Mouse (Mus musculus) neural tube, embryonic 15.5 days (tissue): ENCODE measurements around the gene Tdrd6. TPM values are rescaled to one million over a fixed set of nuclear protein-coding genes. Genes with fewer than 3 reads are reported as not detected.

ENCODE experiments used
- ATAC-seq: fragments of 200-750 bp; cut with Nextera tagmentation; 2 replicates; pipeline ENCODE4 v1.8.0; 2017; ENCODE audit warnings: mild to moderate bottlenecking, moderate TSS enrichment, moderate library complexity; ENCODE audit not compliant: low FRiP score
- H3K27ac ChIP-seq: fragments of 300-500 bp; sonication (generic); replicated peaks from 2 replicates; pipeline ENCODE4 v1.5.1; 2015; ENCODE audit warnings: mild to moderate bottlenecking, inconsistent platforms
- H3K27me3 ChIP-seq: fragments of 300-500 bp; sonication (generic); replicated peaks from 2 replicates; pipeline ENCODE4 v1.6.1; 2015; ENCODE audit warnings: inconsistent platforms
- H3K36me3 ChIP-seq: fragments of 300-500 bp; sonication (generic); 2 replicates; pipeline ENCODE4 v1.6.1; 2015; ENCODE audit warnings: inconsistent platforms
- H3K4me1 ChIP-seq: fragments of 300-500 bp; sonication (generic); 2 replicates; pipeline ENCODE4 v1.6.1; 2015; ENCODE audit warnings: inconsistent platforms
- H3K4me2 ChIP-seq: fragments of 300-500 bp; sonication (generic); 2 replicates; pipeline ENCODE4 v1.6.1; 2015; ENCODE audit warnings: inconsistent platforms, mild to moderate bottlenecking, moderate library complexity
- H3K4me3 ChIP-seq: fragments of 300-500 bp; sonication (generic); replicated peaks from 2 replicates; pipeline ENCODE4 v1.5.1; 2015; ENCODE audit warnings: mild to moderate bottlenecking, inconsistent platforms
- H3K9ac ChIP-seq: fragments of 300-500 bp; sonication (generic); replicated peaks from 2 replicates; pipeline ENCODE4 v1.6.1; 2015; ENCODE audit warnings: mild to moderate bottlenecking, inconsistent platforms
- H3K9me3 ChIP-seq: fragments of 300-500 bp; sonication (generic); replicated peaks from 2 replicates; pipeline ENCODE4 v1.6.1; 2016; ENCODE audit warnings: inconsistent platforms
- WGBS: fragments of 180-500 bp; shearing (Covaris S2); methylation state at CpG from one replicate; pipeline ENCODE4 v1.1.7; 2015; ENCODE audit warnings: mixed read lengths; 5-methylcytosine and 5-hydroxymethylcytosine counted together
- polyA plus RNA-seq: library from polyadenylated mRNA; unstranded; fragments of >200 nt; fragmentation: Nextera tagmentation; extraction: Ambion mirVana; gene quantifications from 2 replicates; pipeline ENCODE4 v1.2.1, GENCODE M21; 2015

Tdrd6 gene
- polyA plus RNA-seq, 1 experiment from 2014 or later: 0.81 TPM

DNA sequence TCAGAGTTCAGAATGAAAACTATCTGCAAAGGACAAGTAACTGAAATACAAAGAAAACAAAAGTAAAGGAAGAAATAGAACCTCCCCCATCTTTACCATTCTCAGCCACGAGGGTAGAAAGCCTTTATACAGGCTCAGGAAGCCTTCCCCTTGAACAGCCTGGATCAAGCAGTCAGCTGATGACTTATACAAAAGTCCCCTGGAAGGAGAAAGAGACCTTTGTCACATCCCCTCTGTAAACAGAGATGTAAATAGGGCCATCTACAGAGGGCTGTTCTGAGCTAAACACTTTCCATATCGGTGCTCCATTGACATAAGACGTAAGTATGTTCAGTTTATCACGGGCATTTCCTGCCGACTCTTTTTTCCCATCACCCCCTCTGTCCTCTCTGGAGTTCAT lies 16.8 kb upstream of the Tdrd6 start:
- 47% methylated on average over 5 of the region's 5 CpGs for WGBS
- H3K4me1 ChIP-seq: no peaks in the 10 kb centered on the region
- H3K36me3 ChIP-seq: peaks cover 77% of the 10 kb centered on the region
- H3K9ac ChIP-seq: no peak overlapping the region
- no peaks in the 10 kb centered on the region for H3K27me3 ChIP-seq
- H3K4me2 ChIP-seq: no peak overlapping the region
- no peak for ATAC-seq
- no peak overlapping the region for H3K4me3 ChIP-seq
- no peaks in the 10 kb centered on the region for H3K9me3 ChIP-seq
- H3K27ac ChIP-seq: no peak overlapping the region

DNA sequence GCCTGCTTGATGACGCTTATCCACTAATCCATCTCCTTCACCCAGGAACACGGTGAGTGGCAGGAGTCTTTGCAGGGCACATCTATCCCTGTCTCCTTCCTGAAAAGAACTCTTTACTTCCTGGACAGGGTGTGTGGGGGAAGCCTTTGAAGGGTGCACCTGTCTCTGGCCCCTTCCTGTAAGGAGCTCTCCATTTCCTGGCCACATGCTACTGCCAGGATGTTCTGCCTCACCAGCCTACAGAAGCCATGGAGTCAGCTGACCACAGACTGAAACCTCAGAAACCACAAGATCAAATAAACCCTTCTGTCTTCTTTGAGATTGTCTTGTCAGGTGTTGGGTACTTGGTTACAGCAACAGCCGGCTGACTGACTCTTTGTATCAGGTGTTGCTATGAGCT lies 15.0 kb upstream of the Tdrd6 start:
- ATAC-seq: no peak
- no peak overlapping the region for H3K9ac ChIP-seq
- WGBS: 95% methylated on average over 3 of the region's 3 CpGs
- H3K27ac ChIP-seq: no peak overlapping the region
- no peaks in the 10 kb centered on the region for H3K4me1 ChIP-seq
- peaks cover 67% of the 10 kb centered on the region for H3K36me3 ChIP-seq
- H3K9me3 ChIP-seq: no peaks in the 10 kb centered on the region
- H3K4me3 ChIP-seq: no peak overlapping the region
- no peak overlapping the region for H3K4me2 ChIP-seq
- no peaks in the 10 kb centered on the region for H3K27me3 ChIP-seq

DNA sequence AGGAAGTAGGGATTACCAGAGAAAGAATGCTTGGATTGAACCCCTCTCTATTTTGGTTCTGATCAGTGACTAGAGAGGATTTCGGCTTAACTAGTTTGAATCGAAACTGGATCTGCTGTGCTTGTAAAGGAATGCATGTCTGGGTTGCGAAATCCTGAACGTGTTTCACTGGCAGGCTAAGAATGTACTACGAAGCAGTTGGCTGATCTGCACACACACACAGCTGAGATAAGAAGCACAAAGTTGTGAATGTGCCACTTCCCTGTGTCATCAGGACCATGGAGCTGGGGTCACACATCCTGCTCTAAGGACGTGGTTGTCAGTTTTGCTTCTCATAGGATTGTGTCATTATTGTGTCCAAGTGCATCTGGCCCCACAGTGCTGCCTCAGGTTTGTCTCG lies 14.3 kb upstream of the Tdrd6 start:
- no peak overlapping the region for H3K4me3 ChIP-seq
- no peak overlapping the region for H3K4me2 ChIP-seq
- no peaks in the 10 kb centered on the region for H3K27me3 ChIP-seq
- H3K36me3 ChIP-seq: peaks cover 61% of the 10 kb centered on the region
- no peaks in the 10 kb centered on the region for H3K4me1 ChIP-seq
- no peaks in the 10 kb centered on the region for H3K9me3 ChIP-seq
- H3K9ac ChIP-seq: no peak overlapping the region
- no peak for ATAC-seq
- WGBS: 90% methylated on average over 7 of the region's 7 CpGs
- no peak overlapping the region for H3K27ac ChIP-seq

GRCm38 (mm10) chr17:43643191-43643590 lies 13.1 kb upstream of the Tdrd6 start:
- Histone ChIP-seq H3K4me3 (no peak overlapping the region), H3K36me3 (peaks cover 58% of the 10 kb centered on the region), H3K4me2 (no peak overlapping the region), H3K27ac (no peak overlapping the region), H3K9ac (no peak overlapping the region), H3K9me3 (no peaks in the 10 kb centered on the region), H3K27me3 (no peaks in the 10 kb centered on the region), H3K4me1 (no peaks in the 10 kb centered on the region)
- WGBS: 76% methylated on average over 7 of the region's 7 CpGs
- ATAC-seq: no peak

DNA sequence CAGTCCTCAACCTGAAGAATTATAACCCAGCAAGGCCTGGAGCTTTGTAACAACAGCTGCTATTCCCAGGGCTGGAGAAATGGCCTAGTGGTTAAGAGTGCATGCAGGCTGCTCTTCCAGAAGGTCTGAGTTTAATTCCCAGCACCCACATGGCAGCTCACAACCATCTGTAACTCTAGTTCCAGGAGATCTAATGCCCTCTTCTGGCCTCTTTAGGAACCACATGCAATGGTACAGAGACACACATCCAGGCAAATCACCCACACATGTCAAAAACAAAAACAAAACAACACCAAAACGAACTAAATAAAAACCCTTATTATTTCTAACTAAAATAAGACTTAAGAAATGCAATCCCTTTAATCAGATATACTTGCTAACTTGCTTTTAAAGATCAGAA lies 10.7 kb upstream of the Tdrd6 start:
- WGBS: 93% methylated on average over 1 of the region's 1 CpGs
- Histone ChIP-seq H3K4me3 (no peak overlapping the region), H3K9ac (no peak overlapping the region), H3K4me2 (no peak overlapping the region), H3K27me3 (no peaks in the 10 kb centered on the region), H3K36me3 (peaks cover 41% of the 10 kb centered on the region), H3K9me3 (0 out of 2 replicates have a peak, but pooled peaks cover 5% of the 10 kb centered on the region), H3K4me1 (no peaks in the 10 kb centered on the region), H3K27ac (no peak overlapping the region)
- no peak for ATAC-seq

DNA sequence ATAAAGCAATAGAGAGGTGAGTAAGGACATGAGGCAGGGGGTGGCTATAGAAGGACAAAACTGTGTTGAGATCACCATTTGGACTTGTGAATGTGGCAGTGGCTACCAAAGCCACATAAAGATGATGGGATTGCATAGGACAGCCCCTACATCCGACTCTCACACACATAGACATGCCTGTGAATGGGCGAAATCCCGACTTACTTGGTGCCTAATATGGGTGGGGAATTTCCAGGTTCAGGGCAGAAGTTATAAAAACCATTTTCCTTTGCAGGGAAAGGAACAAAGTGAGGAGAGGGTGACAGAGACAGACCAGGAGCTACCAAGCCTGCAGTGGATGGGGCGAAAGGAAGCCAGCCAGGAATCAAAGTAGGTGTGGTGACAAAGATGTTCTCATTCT lies 7.0 kb upstream of the Tdrd6 start:
- Histone ChIP-seq H3K9me3 (0 out of 2 replicates have a peak, but pooled peaks cover 5% of the 10 kb centered on the region), H3K4me3 (no peak overlapping the region), H3K36me3 (peaks cover 9% of the 10 kb centered on the region; the same call in 1 of the 2 replicates), H3K9ac (no peak overlapping the region), H3K27me3 (no peaks in the 10 kb centered on the region), H3K4me2 (no peak overlapping the region), H3K4me1 (no peaks in the 10 kb centered on the region), H3K27ac (no peak overlapping the region)
- no peak for ATAC-seq
- WGBS: 98% methylated on average over 4 of the region's 4 CpGs

DNA sequence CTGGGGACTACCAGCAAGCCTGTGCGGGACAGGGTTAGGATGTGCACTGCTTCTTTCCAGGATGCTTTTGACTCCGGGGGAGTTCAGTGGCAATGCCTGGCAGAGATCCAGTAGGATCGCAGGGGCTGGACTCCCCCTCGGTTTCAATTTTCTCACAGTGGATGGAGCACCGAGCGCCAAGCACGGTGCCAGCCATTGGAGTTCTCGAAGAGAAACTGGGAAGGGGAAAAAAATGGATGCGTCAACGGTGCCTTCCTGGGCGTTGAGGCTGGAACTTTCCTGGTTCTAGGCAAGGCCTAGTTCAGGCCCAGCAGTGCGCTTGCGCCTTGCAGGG lies 295 bp upstream of the Tdrd6 start:
- H3K27ac ChIP-seq: no peak overlapping the region
- WGBS: 46% methylated on average over 13 of the region's 13 CpGs
- peak overlapping the region; percentile 46 for H3K4me3 ChIP-seq
- no peaks in the 10 kb centered on the region for H3K36me3 ChIP-seq
- H3K27me3 ChIP-seq: peaks cover 34% of the 10 kb centered on the region
- ATAC-seq: no peak
- peak overlapping the region; percentile 94 for H3K4me2 ChIP-seq
- no peaks in the 10 kb centered on the region for H3K9me3 ChIP-seq
- H3K4me1 ChIP-seq: peaks cover 14% of the 10 kb centered on the region
- 0 out of 2 replicates have a peak overlapping the region, but pooled peaks have one; percentile 49 for H3K9ac ChIP-seq

DNA sequence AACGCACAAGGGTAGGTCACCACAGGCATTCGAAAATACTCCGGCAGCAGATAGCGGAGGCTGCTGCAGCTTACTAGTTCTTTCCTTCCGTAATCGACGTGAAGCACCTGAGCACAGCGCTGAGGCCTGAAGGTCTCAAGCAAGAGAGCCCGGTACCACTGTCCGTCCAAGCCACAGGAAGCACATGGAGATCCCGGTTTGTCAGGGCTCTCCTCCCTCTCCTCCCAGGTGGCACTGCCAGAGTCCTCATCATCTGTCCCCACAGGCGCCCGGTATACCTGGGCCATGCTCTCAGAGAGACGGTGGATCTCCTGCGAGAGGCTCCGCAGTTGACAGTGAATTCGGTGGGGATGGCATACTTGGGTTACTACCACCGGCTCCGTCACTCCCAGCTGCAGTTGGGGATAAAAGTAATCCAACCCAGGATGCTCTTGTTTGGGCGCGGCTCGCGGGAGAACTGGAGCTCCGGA lies 1.0 kb downstream of the Tdrd6 start:
- peaks cover 34% of the 10 kb centered on the region for H3K27me3 ChIP-seq
- H3K36me3 ChIP-seq: no peaks in the 10 kb centered on the region
- H3K9me3 ChIP-seq: no peaks in the 10 kb centered on the region
- H3K4me2 ChIP-seq: peak overlapping the region; percentile 94
- H3K27ac ChIP-seq: no peak overlapping the region
- H3K9ac ChIP-seq: peak overlapping the region; percentile 49; the same call in 1 of the 2 replicates
- 19% methylated on average over 24 of the region's 24 CpGs for WGBS
- H3K4me1 ChIP-seq: peaks cover 14% of the 10 kb centered on the region
- peak; percentile 53 for ATAC-seq
- H3K4me3 ChIP-seq: peak overlapping the region; percentile 46

DNA sequence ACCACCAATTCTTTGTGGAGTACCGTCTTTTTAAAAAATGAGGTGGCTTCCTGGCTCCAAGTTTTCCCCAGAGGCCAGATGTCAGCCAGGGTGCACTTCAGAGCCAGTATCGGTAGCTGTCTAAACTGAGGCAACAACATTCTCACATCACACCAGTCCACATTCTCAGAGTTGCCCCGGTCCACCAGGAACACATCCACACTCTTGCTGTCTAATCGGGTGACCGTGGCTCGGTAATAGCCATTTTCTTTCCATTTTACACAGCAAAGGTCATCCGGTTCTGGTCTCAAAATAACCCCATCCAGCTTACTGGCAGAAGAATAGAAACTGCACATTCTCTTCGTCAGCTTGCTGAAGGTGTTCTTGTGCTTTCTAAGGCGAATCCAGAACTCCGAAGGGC lies 1.9 kb downstream of the Tdrd6 start:
- WGBS: 94% methylated on average over 10 of the region's 10 CpGs
- H3K4me2 ChIP-seq: no peak overlapping the region
- H3K9ac ChIP-seq: no peak overlapping the region
- H3K4me1 ChIP-seq: peaks cover 14% of the 10 kb centered on the region
- H3K36me3 ChIP-seq: no peaks in the 10 kb centered on the region
- H3K4me3 ChIP-seq: no peak overlapping the region
- no peaks in the 10 kb centered on the region for H3K9me3 ChIP-seq
- H3K27me3 ChIP-seq: peaks cover 34% of the 10 kb centered on the region
- no peak overlapping the region for H3K27ac ChIP-seq
- no peak for ATAC-seq

DNA sequence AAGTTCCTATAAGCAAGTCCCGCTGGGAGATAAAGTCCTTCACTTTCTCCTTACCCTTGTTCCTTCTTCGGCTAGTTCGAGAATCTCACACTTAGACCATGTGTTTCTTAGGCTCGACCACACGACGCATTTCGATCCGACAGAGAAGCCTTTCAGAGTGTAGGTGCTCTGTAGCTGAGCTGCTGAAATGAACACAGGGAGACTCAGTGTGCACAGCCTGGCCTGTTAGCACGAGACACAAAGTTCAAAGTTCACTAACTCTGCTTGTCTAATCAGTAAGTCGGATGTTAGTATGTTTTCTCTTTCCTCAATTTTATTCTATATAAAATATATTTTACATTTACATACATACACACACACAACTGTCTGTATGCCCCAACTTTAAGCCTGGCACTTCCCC lies 8.0 kb downstream of the Tdrd6 start:
- H3K36me3 ChIP-seq: no peaks in the 10 kb centered on the region
- H3K9me3 ChIP-seq: no peaks in the 10 kb centered on the region
- 92% methylated on average over 10 of the region's 10 CpGs for WGBS
- no peak overlapping the region for H3K27ac ChIP-seq
- no peaks in the 10 kb centered on the region for H3K27me3 ChIP-seq
- no peak overlapping the region for H3K4me3 ChIP-seq
- H3K4me1 ChIP-seq: no peaks in the 10 kb centered on the region
- H3K9ac ChIP-seq: no peak overlapping the region
- ATAC-seq: no peak
- H3K4me2 ChIP-seq: no peak overlapping the region

DNA sequence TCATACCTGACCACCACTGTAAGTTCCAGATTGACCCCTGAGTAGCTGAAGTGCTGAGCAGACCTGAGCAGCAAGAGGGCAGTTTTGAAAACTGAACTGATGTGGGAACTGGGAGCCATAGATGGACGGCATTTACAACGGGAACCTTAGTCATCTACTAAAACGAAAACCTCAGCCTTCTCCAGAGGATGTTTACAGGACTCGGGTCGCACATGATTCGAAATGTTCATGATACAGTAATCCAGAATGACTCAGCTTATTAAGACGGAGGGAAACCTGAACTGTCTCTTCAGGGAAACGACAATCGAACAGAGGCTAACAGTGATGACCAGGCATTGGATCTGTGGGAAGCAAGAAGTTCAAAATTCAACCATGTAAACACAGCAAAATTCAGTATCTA lies 10.9 kb downstream of the Tdrd6 start:
- H3K4me1 ChIP-seq: no peaks in the 10 kb centered on the region
- H3K4me3 ChIP-seq: no peak overlapping the region
- no peak overlapping the region for H3K4me2 ChIP-seq
- H3K9me3 ChIP-seq: no peaks in the 10 kb centered on the region
- no peak for ATAC-seq
- no peak overlapping the region for H3K9ac ChIP-seq
- no peaks in the 10 kb centered on the region for H3K27me3 ChIP-seq
- no peaks in the 10 kb centered on the region for H3K36me3 ChIP-seq
- no peak overlapping the region for H3K27ac ChIP-seq
- WGBS: 94% methylated on average over 9 of the region's 9 CpGs

GRCm38 (mm10) chr17:43612221-43612620 lies 17.9 kb downstream of the Tdrd6 start:
- H3K27ac ChIP-seq: no peak overlapping the region
- H3K36me3 ChIP-seq: no peaks in the 10 kb centered on the region
- ATAC-seq: no peak
- no peak overlapping the region for H3K9ac ChIP-seq
- H3K27me3 ChIP-seq: no peaks in the 10 kb centered on the region
- no peak overlapping the region for H3K4me3 ChIP-seq
- WGBS: 87% methylated on average over 3 of the region's 3 CpGs
- H3K9me3 ChIP-seq: no peaks in the 10 kb centered on the region
- H3K4me1 ChIP-seq: no peaks in the 10 kb centered on the region
- no peak overlapping the region for H3K4me2 ChIP-seq

DNA sequence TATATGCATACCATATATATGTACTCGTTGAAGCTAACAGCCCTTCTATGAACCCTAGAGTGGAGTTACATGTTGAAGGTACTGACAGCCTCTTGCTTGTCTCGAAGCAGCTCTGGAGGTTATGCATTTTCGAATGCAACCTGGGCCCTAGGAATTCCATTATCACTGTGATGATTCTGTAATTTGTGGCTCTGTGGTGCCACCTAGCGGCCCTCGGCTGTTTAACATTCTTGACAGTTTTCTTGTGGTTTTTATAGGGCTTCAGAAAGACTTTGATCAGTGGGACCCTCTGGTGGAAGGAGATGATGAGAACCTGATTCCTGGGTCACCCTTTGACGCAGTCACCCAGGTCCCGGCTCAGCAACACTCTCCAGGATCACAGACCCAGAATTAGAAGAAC lies 18.5 kb downstream of the Tdrd6 start:
- no peaks in the 10 kb centered on the region for H3K4me1 ChIP-seq
- no peak overlapping the region for H3K9ac ChIP-seq
- WGBS: 21% methylated on average over 7 of the region's 7 CpGs
- no peak overlapping the region for H3K27ac ChIP-seq
- H3K36me3 ChIP-seq: no peaks in the 10 kb centered on the region
- no peaks in the 10 kb centered on the region for H3K9me3 ChIP-seq
- H3K27me3 ChIP-seq: no peaks in the 10 kb centered on the region
- no peak overlapping the region for H3K4me2 ChIP-seq
- no peak overlapping the region for H3K4me3 ChIP-seq
- ATAC-seq: peak; percentile 53; the same call in 1 of the 2 replicates
